Mouse (Mus musculus) embryonic facial prominence, embryonic 10.5 days (tissue): ENCODE data around the gene Fkbp9. TPM values are rescaled to one million over a fixed set of nuclear protein-coding genes. Genes with fewer than 3 reads are reported as not detected.

ENCODE experiments used
- polyA plus RNA-seq: library from polyadenylated mRNA; unstranded; fragments of >200 nt; fragmentation: Nextera tagmentation; extraction: Ambion mirVana; gene quantifications from 2 replicates; pipeline ENCODE4 v1.2.1, GENCODE M21; 2016

Gene Fkbp9
- polyA plus RNA-seq, 1 experiment from 2014 or later, result 73.9 TPM

Other genes starting within 250 kb of the Fkbp9 start
- gene Lsm5, start 127.3 kb upstream of the Fkbp9 start, polyA plus RNA-seq, result 199 and 209 TPM in 2 replicates
- gene Avl9, start 117.2 kb upstream of the Fkbp9 start, polyA plus RNA-seq, result 16.1 and 17.0 TPM in 2 replicates
- gene Kbtbd2, start 34.2 kb upstream of the Fkbp9 start, polyA plus RNA-seq, result 39.4 and 39.6 TPM in 2 replicates
- gene Nt5c3, start 91.9 kb downstream of the Fkbp9 start, polyA plus RNA-seq, result 57.4 and 57.9 TPM in 2 replicates
- 0.30 and 0.37 TPM in 2 replicates for gene Vmn1r4, start 92.0 kb downstream of the Fkbp9 start, polyA plus RNA-seq
- gene Vmn1r5, start 138.2 kb downstream of the Fkbp9 start, polyA plus RNA-seq, result not detected in 2 replicates
- not detected in 2 replicates for gene Vmn1r6, start 165.2 kb downstream of the Fkbp9 start, polyA plus RNA-seq
- gene Vmn1r7, start 193.3 kb downstream of the Fkbp9 start, polyA plus RNA-seq, result not detected in 2 replicates
- not detected in 2 replicates for gene Vmn1r8, start 200.2 kb downstream of the Fkbp9 start, polyA plus RNA-seq
- not detected in 2 replicates for gene Vmn1r9, start 234.7 kb downstream of the Fkbp9 start, polyA plus RNA-seq